Mouse (Mus musculus): ENCODE measurements around the gene Tpsg1.

The Tpsg1 gene

GRCm38 (mm10) chr17:25368973-25369372 is at the start of gene Tpsg1:
Tpsg1 (plus strand) TSS chr17:25369273.
- DNase-seq = no peak

DNA sequence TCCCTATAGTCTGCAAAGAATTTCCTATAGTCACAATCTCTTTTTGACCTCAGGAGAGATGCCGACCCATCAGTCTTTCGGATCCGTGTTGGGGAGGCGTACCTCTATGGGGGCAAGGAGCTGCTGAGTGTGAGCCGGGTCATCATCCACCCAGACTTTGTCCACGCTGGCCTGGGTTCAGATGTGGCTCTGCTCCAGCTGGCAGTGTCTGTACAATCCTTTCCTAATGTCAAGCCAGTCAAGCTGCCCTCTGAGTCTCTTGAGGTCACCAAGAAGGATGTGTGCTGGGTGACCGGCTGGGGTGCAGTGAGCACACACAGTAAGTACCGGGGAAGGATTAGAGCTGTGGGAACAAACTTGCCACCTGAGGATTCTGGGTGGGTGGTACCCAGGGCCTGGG is 48.3 kb upstream of the Tpsg1 start:
- peak; percentile 45 to 62 for DNase-seq

DNA sequence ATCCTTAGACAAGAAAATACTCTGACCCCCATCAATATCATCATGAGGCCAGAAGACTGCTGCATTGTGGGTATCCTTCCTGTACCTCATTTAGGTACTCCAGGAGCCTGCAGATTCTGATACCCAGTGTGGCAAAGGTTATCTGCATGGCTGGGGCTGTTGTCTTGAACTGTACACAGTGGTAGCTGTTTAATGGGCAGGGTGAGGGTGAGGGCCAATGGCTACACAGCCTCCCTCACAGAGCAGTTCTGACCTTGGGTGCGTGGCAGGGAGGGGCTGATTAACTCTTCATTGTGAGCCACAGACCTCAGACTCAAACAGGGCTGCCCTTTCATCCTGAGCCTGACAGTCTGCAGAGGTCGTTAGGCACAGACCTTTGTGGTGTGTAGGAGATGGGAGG is 46.1 kb upstream of the Tpsg1 start:
- DNase-seq = no peak

DNA sequence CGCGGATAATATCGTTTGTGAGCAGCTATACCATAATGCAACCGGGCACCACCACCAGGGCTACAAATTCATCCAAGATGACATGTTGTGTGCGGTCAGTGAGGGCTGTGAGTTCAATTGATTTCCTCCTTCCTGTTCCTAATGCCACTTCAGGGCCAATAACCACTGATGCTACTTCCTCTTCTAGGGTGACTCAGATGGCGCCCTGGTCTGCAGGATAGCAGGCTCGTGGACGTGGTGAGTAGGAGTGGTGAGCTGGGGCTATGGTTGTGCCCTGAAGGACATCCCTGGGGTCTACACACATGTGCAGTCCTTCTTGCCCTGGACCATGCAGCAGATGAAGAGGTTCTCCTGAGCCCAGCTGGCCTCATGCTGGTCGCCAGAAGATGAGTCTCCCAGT is 36.8 kb upstream of the Tpsg1 start:
- DNase-seq = no peak

DNA sequence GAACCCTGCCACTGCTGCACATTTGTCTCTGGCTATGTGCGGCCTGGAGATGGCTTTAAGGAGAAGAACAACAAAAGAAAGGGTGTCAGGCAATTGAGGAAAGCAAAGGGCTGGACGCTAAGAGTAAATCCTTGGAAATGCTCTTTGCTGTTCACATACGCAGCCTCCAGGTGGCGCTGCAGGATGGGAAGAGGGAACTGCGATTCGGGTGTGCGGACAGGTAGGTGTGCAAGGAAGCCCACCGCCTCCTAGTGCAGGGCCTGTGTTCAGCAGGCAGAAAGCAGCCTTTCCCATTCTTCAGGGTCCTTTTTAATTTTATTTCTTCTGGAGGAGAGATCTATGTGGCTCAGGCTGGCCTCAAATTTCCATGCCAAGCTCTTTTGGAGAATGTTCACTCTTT is 35.1 kb upstream of the Tpsg1 start:
- peak; percentile 21 to 78 for DNase-seq

GRCm38 (mm10) chr17:25338218-25338617 is 30.9 kb upstream of the Tpsg1 start:
- peak; percentile 24 to 27 for DNase-seq

DNA sequence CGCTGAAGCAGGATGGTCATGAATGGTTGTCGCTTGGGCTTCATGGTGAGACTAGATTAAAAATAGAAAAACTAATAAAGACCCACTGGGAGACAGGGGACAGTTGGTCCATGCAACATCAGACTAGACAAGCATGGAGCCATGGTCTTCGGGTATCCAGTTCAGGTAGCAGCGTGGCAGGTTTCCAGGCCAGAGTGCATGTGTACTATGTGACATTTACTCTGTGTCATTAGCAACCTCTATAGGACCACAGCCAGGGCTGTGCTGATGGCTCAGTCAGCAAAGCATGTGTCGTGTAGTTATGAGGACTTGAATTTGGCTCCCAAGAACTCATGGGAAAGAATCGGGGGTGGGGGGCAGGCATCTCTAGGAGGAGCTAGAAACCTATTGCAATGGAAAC is 29.1 kb upstream of the Tpsg1 start:
- DNase-seq = no peak

DNA sequence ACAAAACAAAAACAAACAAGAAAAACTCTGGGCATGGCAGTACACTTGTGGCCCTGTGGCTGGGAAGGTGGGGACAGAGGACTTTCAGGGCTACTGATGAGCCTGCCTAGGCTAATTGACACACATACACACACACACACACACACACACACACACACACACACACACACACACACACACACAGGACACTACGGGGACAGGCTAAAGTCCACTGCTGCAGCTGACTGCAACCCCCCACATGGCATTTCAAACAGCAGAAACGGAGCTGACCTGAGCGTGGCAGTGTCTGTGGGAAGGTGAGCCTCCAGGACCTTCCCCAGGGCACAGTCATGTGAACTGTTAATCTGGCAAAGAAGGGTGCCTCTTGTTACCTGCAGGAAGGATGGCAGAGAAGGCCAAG is 27.6 kb upstream of the Tpsg1 start:
- peak; percentile 14 to 47 for DNase-seq

DNA sequence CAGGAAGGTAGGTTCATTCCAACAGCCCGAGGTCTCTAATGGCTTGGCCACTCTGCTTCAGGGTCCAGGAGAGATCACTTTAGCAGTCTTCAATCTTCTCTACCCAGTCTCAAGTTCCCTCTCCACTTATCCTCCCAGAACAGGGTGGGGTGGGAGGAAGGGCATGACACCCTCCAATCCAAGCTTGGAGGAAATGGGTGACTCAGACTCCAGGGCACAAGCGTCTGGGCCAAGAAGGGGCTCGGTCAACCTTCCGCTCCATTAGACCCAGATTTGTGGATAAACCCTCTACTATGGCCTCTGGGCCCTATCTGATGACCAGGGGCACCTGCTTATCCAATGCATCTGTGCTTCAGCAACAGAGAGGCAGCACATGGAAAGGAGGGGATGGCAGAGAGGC is 23.6 kb upstream of the Tpsg1 start, which contains the start of gene Tpsab1:
TSS of gene Tpsab1 (minus strand) at position 101 of the 400 bp plus-strand sequence.
- DNase-seq = no peak

DNA sequence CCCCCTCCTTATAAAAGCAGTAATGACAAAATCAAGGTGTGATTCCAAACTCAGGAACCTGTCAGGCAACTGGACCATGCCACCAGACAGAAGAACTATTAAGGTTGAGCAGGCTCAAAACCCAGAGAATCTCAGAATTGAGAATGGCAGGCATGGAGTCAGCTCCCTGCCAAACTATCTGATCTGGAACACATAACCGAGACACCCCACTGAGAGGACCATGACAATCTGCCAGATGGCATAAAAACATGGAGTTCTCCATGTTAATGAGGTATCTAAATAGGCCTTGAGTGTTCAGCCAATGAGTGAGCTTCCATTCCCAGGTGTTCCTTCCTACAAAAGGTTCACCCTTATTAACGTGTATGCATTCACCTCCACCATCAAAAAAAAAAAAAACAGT is 7.8 kb upstream of the Tpsg1 start:
- no peak for DNase-seq

DNA sequence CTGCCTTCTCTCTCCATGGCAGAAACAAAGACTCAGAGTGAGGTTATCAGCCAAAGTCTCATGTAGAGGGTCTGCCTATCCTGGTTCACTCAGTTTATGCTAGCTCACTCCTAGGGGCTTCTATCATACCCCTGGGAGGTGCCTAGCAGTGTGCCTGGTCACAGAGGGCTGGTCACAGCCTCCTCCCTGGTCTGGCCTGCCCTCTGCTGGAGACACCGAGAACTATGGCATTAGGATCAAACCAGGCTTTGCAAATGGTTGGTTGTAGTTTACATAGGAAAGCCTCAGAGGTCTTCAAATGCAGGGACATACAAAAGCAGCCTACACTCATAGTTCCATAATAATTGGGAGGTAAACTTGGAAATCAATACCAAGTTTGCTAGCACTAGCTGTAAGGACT is 5.3 kb upstream of the Tpsg1 start:
- peak; percentile 33 to 82 for DNase-seq

- DNase-seq = no peak
Observed at GRCm38 (mm10) chr17:25366005-25366404, 3.1 kb upstream of the Tpsg1 start, which contains the start of gene Tpsb2. Tpsb2 (plus strand) TSS chr17:25366305.

- no peak for DNase-seq
Observed at GRCm38 (mm10) chr17:25372491-25372890, 3.4 kb downstream of the Tpsg1 start.

- DNase-seq = peak in 1 of 2 experiments; percentile 20
Observed at GRCm38 (mm10) chr17:25374011-25374410, 4.9 kb downstream of the Tpsg1 start.

GRCm38 (mm10) chr17:25394526-25394925 is 25.5 kb downstream of the Tpsg1 start:
- DNase-seq = no peak

DNA sequence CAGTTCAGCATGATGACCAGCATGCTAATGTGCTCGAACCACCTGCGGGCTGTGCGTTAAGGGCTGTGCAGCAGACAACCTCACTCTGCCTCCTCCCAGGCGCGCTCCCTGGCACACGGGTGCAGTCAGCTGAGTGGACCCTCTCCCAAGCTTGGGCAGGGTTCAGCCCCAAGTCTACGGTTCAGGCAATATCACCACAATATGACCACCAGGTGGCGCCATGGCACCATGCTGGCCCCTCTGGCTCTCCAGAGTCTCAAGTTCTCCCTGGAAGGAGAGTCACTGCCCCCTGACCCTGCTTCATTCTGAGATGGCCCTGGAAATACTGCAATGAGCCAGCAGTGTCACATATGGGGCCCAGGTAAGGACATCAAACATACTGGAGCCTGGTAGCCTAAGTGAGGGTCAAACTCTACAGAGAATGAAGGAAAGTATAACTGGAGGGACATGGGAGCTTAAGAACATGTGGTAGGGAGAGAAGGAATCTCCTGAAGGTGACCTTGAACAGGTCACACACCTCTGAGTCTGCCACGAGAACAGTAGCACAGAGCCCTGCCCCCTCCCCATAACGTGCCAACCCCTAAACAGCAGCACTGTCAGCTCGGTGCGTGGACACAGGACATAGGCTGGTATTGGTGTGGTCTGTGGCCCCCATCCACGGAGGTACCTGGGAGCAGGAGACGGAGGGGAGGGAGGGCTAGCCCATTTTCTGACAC is 28.9 kb downstream of the Tpsg1 start:
- DNase-seq = peak; percentile 72 to 89

DNA sequence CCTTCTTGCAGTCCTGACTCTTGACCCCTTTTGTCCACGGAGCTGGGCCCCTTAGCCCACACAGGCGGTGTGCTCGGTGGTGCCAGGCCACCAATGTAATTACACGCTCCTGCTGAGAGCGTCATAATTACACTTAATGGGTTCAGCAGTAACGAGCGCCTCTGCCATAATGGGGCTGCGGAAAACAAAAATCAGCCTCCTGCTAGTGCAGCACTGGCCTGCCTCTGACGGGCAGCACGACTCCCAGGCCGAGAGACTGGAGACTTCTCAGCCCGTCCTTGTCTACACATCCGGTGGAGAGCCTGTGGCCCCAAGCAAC is 29.4 kb downstream of the Tpsg1 start:
- DNase-seq = no peak

DNA sequence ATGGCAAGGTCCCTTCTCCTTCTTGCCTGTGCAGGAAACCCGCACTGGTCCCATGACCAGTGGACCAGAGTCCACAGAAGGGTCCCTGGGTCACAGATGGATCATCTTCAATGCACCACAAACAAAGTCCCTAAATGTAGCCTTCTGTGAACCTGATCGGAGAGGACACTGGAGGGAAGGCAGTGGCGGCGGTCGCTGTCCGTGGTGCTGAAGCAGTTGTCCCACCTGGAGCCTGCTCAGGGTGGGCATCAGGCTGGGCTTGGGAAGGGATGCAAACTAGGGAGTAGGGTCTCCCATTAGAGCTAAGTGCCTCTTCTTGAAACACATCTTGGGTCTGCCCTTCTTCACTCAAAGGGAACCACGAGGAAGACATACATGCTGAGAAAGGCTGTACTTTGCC is 31.4 kb downstream of the Tpsg1 start:
- peak in 1 of 2 experiments; percentile 75 for DNase-seq

GRCm38 (mm10) chr17:25401491-25401890 is 32.4 kb downstream of the Tpsg1 start:
- no peak for DNase-seq

DNA sequence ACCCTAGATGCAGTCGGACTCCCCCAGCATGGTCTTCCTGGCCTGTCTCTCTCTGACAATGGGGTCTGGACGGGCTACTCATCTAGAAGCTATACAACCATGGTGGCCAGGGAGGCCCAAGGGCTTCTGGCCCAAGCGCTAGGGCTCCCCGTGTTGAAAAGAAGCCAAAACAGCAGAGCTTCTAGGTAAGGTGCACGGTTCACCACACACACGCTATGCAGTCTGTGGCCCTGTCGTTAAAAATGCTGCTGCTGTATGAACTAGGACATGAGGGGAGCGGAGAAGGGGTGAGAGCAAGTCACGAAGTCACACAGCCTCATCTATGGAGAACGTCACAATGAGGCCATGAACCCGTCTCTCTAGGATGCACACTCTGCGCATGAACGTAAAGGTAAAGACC is 33.2 kb downstream of the Tpsg1 start:
- peak; percentile 29 to 41 for DNase-seq

- DNase-seq = no peak
Observed at GRCm38 (mm10) chr17:25404190-25404589, 35.1 kb downstream of the Tpsg1 start.

- no peak for DNase-seq
Observed at GRCm38 (mm10) chr17:25405224-25405895, 36.3 kb downstream of the Tpsg1 start.

DNA sequence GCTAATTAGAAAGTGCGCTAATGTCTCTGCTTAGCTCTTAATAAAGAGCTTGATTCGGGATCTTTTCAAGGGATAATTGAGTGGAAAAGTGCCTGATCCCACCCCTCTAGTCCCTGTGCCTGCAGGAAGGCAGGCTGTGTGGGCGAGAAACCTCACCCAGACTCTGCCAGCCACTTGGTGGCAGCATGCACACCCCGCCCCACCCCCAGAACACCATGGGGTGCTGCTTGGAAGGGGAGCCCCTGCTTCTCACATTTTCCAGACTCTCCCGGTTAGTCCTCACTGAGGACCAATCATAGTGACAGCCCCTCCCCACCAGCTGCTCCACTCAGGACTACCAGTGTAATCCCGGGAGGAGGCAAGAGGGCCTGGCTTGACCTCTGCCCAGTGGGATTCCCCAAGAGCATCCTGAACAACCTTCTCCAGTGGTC is 37.0 kb downstream of the Tpsg1 start:
- no peak for DNase-seq

DNA sequence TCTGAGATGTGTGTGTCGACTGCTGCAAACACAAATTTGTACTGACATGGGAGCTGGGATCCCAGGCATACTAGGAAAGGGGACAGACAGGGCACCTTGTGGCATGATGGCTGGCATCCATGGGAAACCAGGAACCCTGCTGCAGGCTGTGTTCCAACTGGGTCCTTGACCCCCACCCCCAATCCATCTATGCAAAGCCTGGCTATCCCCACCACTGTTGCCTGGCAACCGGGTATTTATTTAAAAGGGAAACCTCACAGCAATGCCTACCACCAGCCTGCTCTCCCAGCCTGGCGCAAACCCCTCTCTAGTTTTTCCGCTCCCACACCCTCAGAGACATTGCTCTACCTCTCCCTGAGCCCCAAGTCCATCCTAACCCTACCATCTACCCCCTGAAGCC is 38.3 kb downstream of the Tpsg1 start:
- DNase-seq = no peak
